In the genomic region with DNA sequence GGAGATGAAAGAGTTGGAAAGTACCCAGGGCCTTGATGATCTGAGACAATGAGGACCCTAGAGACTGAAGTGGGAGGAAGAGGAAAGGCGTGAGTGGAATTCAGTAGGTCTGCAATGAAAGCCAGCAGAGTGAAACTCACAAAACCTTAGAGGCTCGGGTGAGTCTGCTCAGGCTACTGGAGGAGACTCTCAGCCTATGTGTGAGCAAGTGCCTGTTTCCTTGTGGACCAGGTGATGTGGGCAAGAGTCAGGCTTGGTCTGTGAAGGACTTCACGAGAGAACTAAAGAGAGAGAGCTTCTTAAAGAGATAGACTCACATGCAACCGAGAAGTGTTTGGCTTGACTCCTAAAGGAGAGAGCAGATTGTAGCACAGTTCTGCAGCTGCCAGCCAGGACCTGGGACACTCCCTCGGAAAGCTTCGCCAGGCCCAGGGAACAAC, we compare ENCODE assay signal across 12 mouse cellular contexts. TPM values are rescaled to one million over a fixed set of nuclear protein-coding genes. Genes with fewer than 3 reads are reported as not detected.
DNase-seq lines count a peak whose midpoint lies in the region; ATAC-seq lines count a peak whose summit lies in the region.
"Had no signal": no experiment of that assay in that cellular context is flagged by ENCODE, and none has a peak within 500 bp of the region (broad histone marks: within the 10 kb centered on the region; RNA-seq: fewer than 3 reads in every experiment).

No protein-coding gene starts in this region.

- H3K4me3 ChIP-seq in hindbrain, embryonic 11.5 days (ENCODE audit: low read depth, low read length) = no peak overlapping the region
- H3K4me3 ChIP-seq in hindbrain, embryonic 14.5 days (replicated peaks; ENCODE audit: low read length) = no peak overlapping the region
- H3K4me3 ChIP-seq in lung, embryonic 16.5 days (ENCODE audit: low read length) = no peak overlapping the region
- H3K4me3 ChIP-seq: embryonic facial prominence, embryonic 15.5 days; heart, embryonic 15.5 days; megakaryocyte, embryonic 14.5 days had no signal

- 0 out of 2 replicates have a peak, but pooled peaks have one; percentile 36 for ATAC-seq in cerebellum, adult (ENCODE audit: insufficient number of reproducible peaks, low FRiP score, low TSS enrichment)
- no peak for ATAC-seq in hindbrain, embryonic 11.5 days (ENCODE audit: low FRiP score)
- no peak for ATAC-seq in hindbrain, embryonic 14.5 days (ENCODE audit: low FRiP score)
- ATAC-seq in lung, embryonic 16.5 days (ENCODE audit: low read depth) = 0 out of 2 replicates have a peak, but pooled peaks have one; percentile 36

- 57% methylated on average over 6 of the region's 6 CpGs for WGBS in hindbrain, embryonic 11.5 days
- WGBS in hindbrain, embryonic 14.5 days = 51% methylated on average over 6 of the region's 6 CpGs
- 35% methylated on average over 6 of the region's 6 CpGs for WGBS in lung, embryonic 16.5 days

- no peaks in the 10 kb centered on the region for H3K36me3 ChIP-seq in hindbrain, embryonic 11.5 days (ENCODE audit: control insufficient read depth, insufficient read depth, low read length)
- no peaks in the 10 kb centered on the region for H3K36me3 ChIP-seq in hindbrain, embryonic 14.5 days (replicated peaks; ENCODE audit: control insufficient read depth, insufficient read depth)
- no peaks in the 10 kb centered on the region for H3K36me3 ChIP-seq in lung, embryonic 16.5 days (ENCODE audit: control insufficient read depth, insufficient read depth, low read length)
- H3K36me3 ChIP-seq: embryonic facial prominence, embryonic 15.5 days; heart, embryonic 15.5 days had no signal

- H3K27ac ChIP-seq in hindbrain, embryonic 11.5 days (ENCODE audit: low read depth, low read length) = no peak overlapping the region
- H3K27ac ChIP-seq in hindbrain, embryonic 14.5 days = no peak overlapping the region
- H3K27ac ChIP-seq in lung, embryonic 16.5 days (ENCODE audit: low read length) = no peak overlapping the region
- H3K27ac ChIP-seq: embryonic facial prominence, embryonic 15.5 days; heart, embryonic 15.5 days had no signal

- no peaks in the 10 kb centered on the region for H3K27me3 ChIP-seq in hindbrain, embryonic 11.5 days (ENCODE audit: control insufficient read depth, insufficient read depth, low read length)
- no peaks in the 10 kb centered on the region for H3K27me3 ChIP-seq in hindbrain, embryonic 14.5 days (ENCODE audit: control insufficient read depth, insufficient read depth, low read length)
- no peaks in the 10 kb centered on the region for H3K27me3 ChIP-seq in lung, embryonic 16.5 days (ENCODE audit: control insufficient read depth, insufficient read depth, low read depth, low read length)
- H3K27me3 ChIP-seq: embryonic facial prominence, embryonic 15.5 days; heart, embryonic 15.5 days had no signal

- DNase-seq in cerebellum, adult 11 months = no peak
- DNase-seq in hindbrain, embryonic 11.5 days (ENCODE audit: low spot score) = peak; percentile 5
- no peak for DNase-seq in hindbrain, embryonic 14.5 days (ENCODE audit: low spot score)
- peak; percentile 27 for DNase-seq in cerebellum, adult 9-10 months
- no peak for DNase-seq in ovary, adult 18-20 months (ENCODE audit: low spot score)
- DNase-seq in embryo, embryonic 10 days (ENCODE audit: low spot score) = no peak

- no peaks in the 10 kb centered on the region for H3K4me1 ChIP-seq in hindbrain, embryonic 11.5 days (replicated peaks; ENCODE audit: control insufficient read depth, insufficient read depth, low read length)
- no peaks in the 10 kb centered on the region for H3K4me1 ChIP-seq in hindbrain, embryonic 14.5 days (replicated peaks; ENCODE audit: control insufficient read depth, insufficient read depth, low read length)
- no peaks in the 10 kb centered on the region for H3K4me1 ChIP-seq in lung, embryonic 16.5 days (replicated peaks; ENCODE audit: control insufficient read depth, insufficient read depth, low read length)
- H3K4me1 ChIP-seq: embryonic facial prominence, embryonic 15.5 days; megakaryocyte, embryonic 14.5 days had no signal

- no peak overlapping the region for H3K9ac ChIP-seq in hindbrain, embryonic 11.5 days (ENCODE audit: low read depth, low read length)
- no peak overlapping the region for H3K9ac ChIP-seq in hindbrain, embryonic 14.5 days
- no peak overlapping the region for H3K9ac ChIP-seq in lung, embryonic 16.5 days (ENCODE audit: low read length)
- H3K9ac ChIP-seq: embryonic facial prominence, embryonic 15.5 days; heart, embryonic 15.5 days had no signal

- no peaks in the 10 kb centered on the region for H3K9me3 ChIP-seq in hindbrain, embryonic 11.5 days (ENCODE audit: control insufficient read depth, low read length)
- no peaks in the 10 kb centered on the region for H3K9me3 ChIP-seq in hindbrain, embryonic 14.5 days (ENCODE audit: control insufficient read depth, low read length)
- H3K9me3 ChIP-seq in lung, embryonic 16.5 days (ENCODE audit: control insufficient read depth, low read length) = no peaks in the 10 kb centered on the region
- H3K9me3 ChIP-seq: embryonic facial prominence, embryonic 15.5 days; heart, embryonic 15.5 days; megakaryocyte, embryonic 14.5 days had no signal

- H3K4me2 ChIP-seq in hindbrain, embryonic 11.5 days (replicated peaks; ENCODE audit: low read depth, low read length) = no peak overlapping the region
- H3K4me2 ChIP-seq in hindbrain, embryonic 14.5 days (replicated peaks) = no peak overlapping the region
- no peak overlapping the region for H3K4me2 ChIP-seq in lung, embryonic 16.5 days (ENCODE audit: low read depth, low read length)
- H3K4me2 ChIP-seq: embryonic facial prominence, embryonic 15.5 days; heart, embryonic 15.5 days had no signal

RNA-seq across cellular contexts. Expression of a gene that starts 29.4 kb away (rescaled TPM):
- polyA plus RNA-seq in hindbrain, embryonic 11.5 days (2014; fragmentation: Nextera tagmentation; extraction: Ambion mirVana) = 12.4 and 14.7 TPM in 2 replicates
- 7.4 and 7.8 TPM in 2 replicates for polyA plus RNA-seq in hindbrain, embryonic 14.5 days (2014; fragmentation: Nextera tagmentation; extraction: Ambion mirVana)
- 5.0 and 6.0 TPM in 2 replicates for polyA plus RNA-seq in lung, embryonic 16.5 days (2015; fragmentation: Nextera tagmentation; extraction: Ambion mirVana)
- polyA plus RNA-seq: large intestine, adult 2 months had no signal

RNA-seq across cellular contexts. Expression of a gene that starts 39.7 kb away (rescaled TPM):
- 0.08 and 0.14 TPM in 2 replicates for polyA plus RNA-seq in hindbrain, embryonic 11.5 days (2014; fragmentation: Nextera tagmentation; extraction: Ambion mirVana)
- polyA plus RNA-seq in hindbrain, embryonic 14.5 days (2014; fragmentation: Nextera tagmentation; extraction: Ambion mirVana) = 0.82 and 1.2 TPM in 2 replicates
- polyA plus RNA-seq in lung, embryonic 16.5 days (2015; fragmentation: Nextera tagmentation; extraction: Ambion mirVana) = 0.03 and 0.13 TPM in 2 replicates
- polyA plus RNA-seq: heart, embryonic 15.5 days had no signal

RNA-seq across cellular contexts. Expression of a gene that starts 50.7 kb away (rescaled TPM):
- 110 and 124 TPM in 2 replicates for polyA plus RNA-seq in hindbrain, embryonic 11.5 days (2014; fragmentation: Nextera tagmentation; extraction: Ambion mirVana)
- 81.9 and 91.4 TPM in 2 replicates for polyA plus RNA-seq in hindbrain, embryonic 14.5 days (2014; fragmentation: Nextera tagmentation; extraction: Ambion mirVana)
- polyA plus RNA-seq in lung, embryonic 16.5 days (2015; fragmentation: Nextera tagmentation; extraction: Ambion mirVana) = 126 and 134 TPM in 2 replicates

Comparison
In these comparisons a context has a peak if more than half of its experiments do, and no peak if none do; other contexts are left out.
1. DNase-seq: peak in hindbrain, embryonic 11.5 days (single experiment) and cerebellum, adult 9-10 months (single experiment); none in cerebellum, adult 11 months (single experiment), hindbrain, embryonic 14.5 days (single experiment), ovary, adult 18-20 months (single experiment) and embryo, embryonic 10 days (single experiment).
2. ATAC-seq: peak in cerebellum, adult (single experiment) and lung, embryonic 16.5 days (single experiment); none in hindbrain, embryonic 11.5 days (single experiment) and hindbrain, embryonic 14.5 days (single experiment).